Mouse (Mus musculus) thymus, postnatal 0 days (tissue): ENCODE data around the gene Vegfd. TPM values are rescaled to one million over a fixed set of nuclear protein-coding genes. Genes with fewer than 3 reads are reported as not detected.

Experiments used
- DNase-seq: peaks from one replicate; pipeline ENCODE4 v3.0.0-alpha.2; 2015; ENCODE audit warnings: low spot score
- polyA plus RNA-seq: library from polyadenylated mRNA; unstranded; fragments of >200 nt; fragmentation: Nextera tagmentation; extraction: Ambion mirVana; gene quantifications from 2 replicates; pipeline ENCODE4 v1.2.1, GENCODE M21; 2015

Vegfd gene
- polyA plus RNA-seq, 1 experiment from 2014 or later, result 0.64 TPM

GRCm38 (mm10) chrX:164419471-164419939 is 46.3 kb downstream of the Vegfd start, which contains the start of gene Piga:
TSS of gene Piga (plus strand) at chrX:164419787.
- DNase-seq, result peak; percentile 93

- DNase-seq, result no peak
These were observed 46.8 kb downstream of the Vegfd start for GRCm38 (mm10) chrX:164419955-164420354.

GRCm38 (mm10) chrX:164420518-164420917 is 47.3 kb downstream of the Vegfd start:
- DNase-seq, result no peak

GRCm38 (mm10) chrX:164424821-164425220 is 51.6 kb downstream of the Vegfd start:
- no peak for DNase-seq

- DNase-seq, result no peak
These were observed 54.1 kb downstream of the Vegfd start for GRCm38 (mm10) chrX:164427295-164427694.

GRCm38 (mm10) chrX:164428224-164428623 is 55.0 kb downstream of the Vegfd start:
- no peak for DNase-seq

DNA sequence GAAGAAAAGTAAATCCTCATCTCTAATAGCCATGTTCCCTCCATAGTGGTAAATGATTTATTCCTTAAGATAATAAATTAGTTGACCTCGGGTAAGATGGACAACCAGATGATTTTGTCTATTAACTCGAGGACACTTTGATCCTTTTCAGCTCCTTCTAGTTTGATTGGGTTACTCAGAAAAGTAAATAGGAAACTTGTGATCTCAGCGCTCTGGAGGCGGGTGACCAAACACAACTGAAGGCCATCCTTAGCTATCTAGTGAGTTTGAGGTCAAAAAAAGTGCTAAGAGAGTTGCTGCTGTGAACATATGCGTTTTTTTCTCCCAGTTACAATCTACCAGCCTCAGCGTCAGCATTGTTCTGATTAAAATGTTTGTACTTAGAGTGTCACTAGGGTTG is 57.4 kb downstream of the Vegfd start:
- no peak for DNase-seq

DNA sequence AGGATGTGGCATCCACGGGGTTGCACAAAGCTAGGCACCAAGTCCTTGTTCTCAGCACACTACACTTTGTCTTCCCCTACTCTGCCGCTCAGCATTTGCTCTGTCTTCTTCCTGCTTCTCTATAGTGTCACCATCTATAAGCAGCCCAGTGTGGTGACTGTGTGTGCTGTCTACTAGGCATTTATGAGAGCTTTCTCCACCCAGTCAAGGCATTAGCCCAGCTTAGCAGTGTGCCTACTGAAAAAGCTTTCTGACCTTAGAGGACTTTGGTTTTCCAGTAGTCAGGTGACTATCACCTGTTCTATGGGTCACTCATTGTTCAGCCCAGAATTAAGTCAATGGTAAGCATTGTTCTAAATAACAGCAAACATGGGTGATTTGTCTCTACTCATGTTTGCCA is 58.0 kb downstream of the Vegfd start:
- DNase-seq, result no peak

GRCm38 (mm10) chrX:164431541-164431940 is 58.4 kb downstream of the Vegfd start:
- no peak for DNase-seq

DNA sequence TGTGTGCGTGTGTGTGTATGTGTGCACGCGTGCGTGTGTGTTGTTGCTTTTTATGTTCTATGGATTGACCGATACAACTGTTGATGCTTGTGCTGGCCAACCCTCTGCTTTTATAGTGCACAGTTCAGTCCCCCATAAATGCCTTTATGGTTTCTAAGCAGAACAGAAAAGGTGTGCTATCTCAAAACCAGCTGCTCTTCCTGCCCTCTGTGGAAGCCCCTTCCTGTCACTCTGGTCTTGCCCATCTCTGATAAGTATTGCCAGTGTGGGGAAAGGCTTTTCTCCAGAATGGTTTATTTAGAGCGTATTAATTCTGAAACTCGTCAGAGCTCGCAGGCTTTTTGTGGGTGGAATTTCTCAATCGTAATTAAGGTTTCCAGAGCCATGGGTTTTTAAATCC is 59.5 kb downstream of the Vegfd start:
- DNase-seq, result no peak

DNA sequence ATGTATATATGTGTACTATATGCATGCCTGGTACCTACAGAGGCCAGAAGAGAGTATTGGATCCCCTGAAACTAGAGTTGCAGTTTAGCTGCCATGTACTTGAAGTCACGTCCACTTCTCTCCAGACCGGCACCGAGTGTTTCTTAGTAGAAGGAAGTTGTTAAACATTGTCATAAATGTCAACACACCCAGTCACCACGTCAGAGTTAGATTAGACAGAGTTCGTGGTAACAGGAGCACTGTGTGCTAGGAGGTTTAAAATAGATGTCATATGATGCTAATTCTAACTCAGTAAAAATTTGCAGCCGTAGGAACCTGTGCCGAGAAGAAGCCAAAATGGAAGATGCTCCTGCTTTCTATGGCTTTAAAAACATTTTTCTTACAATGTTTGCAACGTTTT is 63.5 kb downstream of the Vegfd start, which contains the start of gene Asb11:
Gene Asb11 (plus strand): TSS at position 286 of the 400 bp plus-strand sequence.
- DNase-seq, result no peak

DNA sequence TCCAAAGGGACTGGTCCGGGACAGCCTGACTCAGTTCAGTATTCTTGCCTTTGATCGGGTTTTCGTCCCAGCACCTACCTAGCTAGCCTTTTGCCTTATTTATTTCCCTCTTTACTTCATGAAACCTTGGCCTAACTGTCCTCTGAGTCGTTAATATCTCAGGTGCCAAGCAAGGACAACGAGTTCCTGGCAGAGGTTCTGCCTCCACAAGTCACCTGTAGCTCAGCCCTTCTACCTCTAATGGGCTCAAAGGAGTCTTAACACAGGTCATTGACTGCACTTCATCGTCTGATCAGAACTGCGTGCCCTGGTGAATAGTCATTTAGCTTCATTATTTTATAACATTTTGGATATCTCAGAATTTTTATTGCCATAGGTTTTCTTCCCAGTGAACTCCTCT is 66.3 kb downstream of the Vegfd start:
- DNase-seq, result no peak

DNA sequence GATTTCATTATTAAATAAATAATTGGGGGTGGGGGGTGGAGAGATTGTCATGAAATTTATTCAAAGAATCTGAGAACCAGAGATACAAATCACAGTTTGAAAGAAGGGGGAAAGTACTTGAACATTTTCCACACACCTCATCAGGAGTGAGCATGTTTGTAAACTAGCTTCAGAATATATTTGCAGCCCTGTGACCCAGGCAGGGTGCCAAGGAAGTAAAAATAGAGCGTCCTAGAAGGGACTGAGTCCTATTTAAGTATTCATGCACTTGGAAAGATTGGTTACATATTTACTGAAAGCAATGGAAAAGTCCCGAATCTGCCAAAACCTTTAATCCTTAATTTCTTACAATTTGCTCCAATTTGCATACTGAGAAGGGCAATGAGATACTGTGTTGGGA is 67.0 kb downstream of the Vegfd start:
- no peak for DNase-seq

DNA sequence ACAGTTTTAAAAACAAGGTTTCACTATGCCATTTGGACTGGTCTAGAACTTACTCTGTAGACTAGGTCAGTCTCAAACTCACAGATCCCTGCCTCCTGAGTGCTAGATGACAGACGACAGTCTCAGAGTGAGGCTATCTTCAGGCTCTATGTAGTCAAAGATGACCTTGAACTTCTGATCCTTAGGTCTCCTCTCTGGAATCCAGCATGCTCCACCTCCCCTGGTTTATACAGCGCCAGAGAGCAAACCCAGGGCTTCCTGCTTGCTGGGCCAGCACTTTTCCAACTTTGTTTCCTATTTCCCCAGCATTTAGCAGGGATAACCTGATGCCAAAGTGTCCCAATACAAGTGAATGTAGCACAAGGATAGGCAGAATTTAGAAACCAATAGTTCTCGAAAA is 67.5 kb downstream of the Vegfd start:
- no peak for DNase-seq

GRCm38 (mm10) chrX:164441306-164441705 is 68.1 kb downstream of the Vegfd start:
- DNase-seq, result no peak

GRCm38 (mm10) chrX:164445601-164446000 is 72.4 kb downstream of the Vegfd start:
- DNase-seq, result no peak

GRCm38 (mm10) chrX:164446106-164446551 is 73.0 kb downstream of the Vegfd start:
- no peak for DNase-seq

DNA sequence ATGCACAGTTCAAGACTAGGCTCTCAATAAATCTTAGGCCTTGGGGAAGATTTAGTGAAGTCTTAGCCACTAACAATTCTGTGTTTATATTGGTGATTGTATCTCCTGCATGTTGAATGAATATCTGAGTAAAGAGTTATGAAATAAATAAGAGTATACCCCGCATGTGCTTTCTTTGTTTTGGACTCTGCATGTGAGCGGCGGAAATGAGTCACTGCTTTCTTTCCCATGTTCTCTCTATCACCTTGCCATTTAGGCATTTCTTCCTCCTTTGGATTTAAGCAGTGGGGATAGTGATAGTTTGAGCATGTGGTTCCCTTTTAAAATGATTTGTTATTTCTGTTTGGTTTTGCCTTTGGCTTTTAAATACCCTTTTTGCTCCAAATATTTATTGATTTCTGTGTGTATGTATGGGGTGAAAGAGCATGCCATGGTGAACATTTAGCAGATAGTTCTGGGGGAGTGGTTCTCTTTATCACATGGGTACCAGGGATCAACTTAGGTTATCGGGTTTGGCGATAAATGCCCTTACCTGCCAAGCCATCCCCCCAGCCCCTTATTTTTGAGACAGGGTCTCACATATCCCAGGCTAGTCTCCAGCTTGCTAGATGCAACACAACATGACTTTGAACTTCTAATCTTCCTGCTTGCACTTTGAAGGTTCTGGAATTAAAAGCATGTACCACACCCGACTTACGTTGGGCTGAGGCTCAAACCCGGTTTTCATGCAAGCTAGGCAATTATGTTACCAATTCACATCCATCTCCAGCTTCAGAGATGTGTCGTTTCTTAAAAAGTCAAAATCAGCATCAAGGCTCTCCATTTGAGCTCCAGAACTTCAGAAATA is 73.9 kb downstream of the Vegfd start:
- DNase-seq, result no peak

- DNase-seq, result no peak
These were observed 74.5 kb downstream of the Vegfd start for GRCm38 (mm10) chrX:164447682-164448071.

- peak; percentile 50 for DNase-seq
These were observed 76.0 kb downstream of the Vegfd start for GRCm38 (mm10) chrX:164449201-164449600.
